12 mouse cellular contexts compared by ENCODE assay signal in the genomic region with DNA sequence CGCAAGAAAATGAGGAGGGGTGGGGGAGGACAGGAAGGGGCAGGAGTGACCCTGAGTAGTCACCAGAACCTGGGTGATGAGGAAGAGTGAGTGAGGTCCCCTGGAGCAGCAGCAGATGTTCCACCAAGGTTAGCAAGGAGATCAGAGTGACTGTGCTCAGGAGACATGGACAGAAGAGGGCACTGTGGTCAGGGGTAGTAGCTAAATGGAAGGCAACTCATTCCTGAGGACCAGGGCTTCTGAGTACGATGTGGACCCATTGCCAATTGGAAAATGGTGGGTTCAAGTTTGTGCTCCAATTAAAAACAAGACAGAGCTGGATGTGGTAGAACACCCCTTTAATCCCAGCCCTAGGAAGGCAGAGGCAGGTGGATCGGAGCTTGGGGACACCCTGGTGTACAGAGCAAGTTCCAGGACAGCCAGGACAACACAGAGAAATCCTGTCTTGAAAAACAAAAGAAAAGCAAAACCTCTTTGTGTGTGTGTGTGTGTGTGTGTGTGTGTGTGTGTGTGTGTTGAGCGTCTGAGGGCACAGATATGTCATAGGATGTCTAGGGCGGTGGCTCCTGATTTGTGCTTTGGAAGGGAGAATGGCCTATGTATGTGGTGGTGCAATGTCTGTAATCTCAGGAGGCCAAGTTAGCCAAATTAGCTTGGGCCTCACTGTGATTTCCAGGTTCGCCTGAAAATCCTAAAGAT. TPM values are rescaled to one million over a fixed set of nuclear protein-coding genes. Genes with fewer than 3 reads are reported as not detected.
A peak's percentile ranks its signal among the peaks of the same experiment; 100 is the strongest.
DNase-seq lines count a peak whose midpoint lies in the region; TF ChIP-seq lines count a peak whose summit lies in the region.
"Had no signal": no experiment of that assay in that cellular context is flagged by ENCODE, and none has a peak within 500 bp of the region (broad histone marks: within the 10 kb centered on the region; RNA-seq: fewer than 3 reads in every experiment).

No protein-coding gene starts in this region.

- peak; percentile 76 for TF ChIP-seq CTCF in heart, adult 2 months (IDR thresholded peaks at IDR 0.05)
- peak; percentile 25; the same call in 1 of the 2 replicates for TF ChIP-seq CTCF in testis, adult 2 months (IDR thresholded peaks at IDR 0.05; ENCODE audit: control insufficient read depth, insufficient read depth, insufficient replicate concordance, low read depth, low read length)
- TF ChIP-seq CTCF in lung, adult 2 months (IDR thresholded peaks at IDR 0.05; ENCODE audit: insufficient read depth, low read length), result peak; percentile 74

- no peak overlapping the region for H3K4me3 ChIP-seq in heart, adult 2 months
- no peak overlapping the region for H3K4me3 ChIP-seq in heart, embryonic 10.5 days
- no peak overlapping the region for H3K4me3 ChIP-seq in testis, adult 2 months (ENCODE audit: control insufficient read depth, low read depth, low read length)
- H3K4me3 ChIP-seq in lung, adult 2 months (replicated peaks; ENCODE audit: extremely low read depth, low read depth, low read length), result no peak overlapping the region
- H3K4me3 ChIP-seq: embryonic facial prominence, embryonic 15.5 days had no signal

- H3K79me2 ChIP-seq in heart, adult 2 months (replicated peaks; ENCODE audit: control insufficient read depth, insufficient read depth, low read length), result no peaks in the 10 kb centered on the region

- TF ChIP-seq POLR2A in heart, adult 2 months (IDR thresholded peaks at IDR 0.05; ENCODE audit: insufficient read depth, low read depth, low read length), result no peak
- TF ChIP-seq POLR2A in testis, adult 2 months (IDR thresholded peaks at IDR 0.05; ENCODE audit: control insufficient read depth, low read depth, low read length), result no peak
- no peak for TF ChIP-seq POLR2A in lung, adult 2 months (IDR thresholded peaks at IDR 0.05; ENCODE audit: borderline replicate concordance, extremely low read depth, low read depth, low read length)

- H3K9ac ChIP-seq in heart, adult 2 months (ENCODE audit: low read depth, low read length), result no peak overlapping the region
- H3K9ac ChIP-seq: embryonic facial prominence, embryonic 15.5 days; hindbrain, embryonic 14.5 days had no signal

- DNase-seq in heart, adult 2 months, result no peak
- DNase-seq in heart, embryonic 10.5 days (ENCODE audit: low spot score), result no peak
- no peak for DNase-seq in testis, postnatal 14 days (ENCODE audit: low spot score)
- no peak for DNase-seq in lung, adult 2 months
- peak; percentile 50 for DNase-seq in thymus, postnatal 4 days
- no peak for DNase-seq in layer of hippocampus, adult 9-11 months
- no peak for DNase-seq in c-Kit-positive CD71-positive TER-119-positive erythroid progenitor cells, embryonic 14.5 days (ENCODE audit: low spot score)
- DNase-seq: cerebellum, adult 11 months; retina, postnatal 1 day had no signal

- no peaks in the 10 kb centered on the region for H3K9me3 ChIP-seq in heart, embryonic 10.5 days
- H3K9me3 ChIP-seq: embryonic facial prominence, embryonic 15.5 days had no signal

- H3K27me3 ChIP-seq in heart, adult 2 months (ENCODE audit: control insufficient read depth, insufficient read depth, low read length), result no peaks in the 10 kb centered on the region
- no peaks in the 10 kb centered on the region for H3K27me3 ChIP-seq in heart, embryonic 10.5 days (ENCODE audit: insufficient read depth, poor library complexity, severe bottlenecking)
- no peaks in the 10 kb centered on the region for H3K27me3 ChIP-seq in testis, adult 2 months (ENCODE audit: control insufficient read depth, insufficient read depth, low read length)
- H3K27me3 ChIP-seq: embryonic facial prominence, embryonic 15.5 days had no signal

- 69% methylated on average over 6 of the region's 6 CpGs for WGBS in heart, adult 2 months
- 81% methylated on average over 6 of the region's 6 CpGs for WGBS in heart, embryonic 10.5 days
- WGBS in lung, adult 2 months, result 74% methylated on average over 6 of the region's 6 CpGs

- no peak overlapping the region for H3K27ac ChIP-seq in heart, adult 2 months
- no peak overlapping the region for H3K27ac ChIP-seq in heart, embryonic 10.5 days
- H3K27ac ChIP-seq in testis, adult 2 months (ENCODE audit: control insufficient read depth, insufficient read depth, low read depth, low read length), result no peak overlapping the region
- H3K27ac ChIP-seq: embryonic facial prominence, embryonic 15.5 days; hindbrain, embryonic 14.5 days had no signal

- no peaks in the 10 kb centered on the region for H3K36me3 ChIP-seq in heart, adult 2 months (ENCODE audit: control insufficient read depth, insufficient read depth, low read length)
- H3K36me3 ChIP-seq in heart, embryonic 10.5 days, result no peaks in the 10 kb centered on the region
- no peaks in the 10 kb centered on the region for H3K36me3 ChIP-seq in testis, adult 2 months (ENCODE audit: control insufficient read depth, insufficient read depth, low read length)
- H3K36me3 ChIP-seq: embryonic facial prominence, embryonic 15.5 days had no signal

- H3K4me1 ChIP-seq in heart, adult 2 months (ENCODE audit: control insufficient read depth, insufficient read depth, low read length), result no peaks in the 10 kb centered on the region
- peaks cover 28% of the 10 kb centered on the region for H3K4me1 ChIP-seq in heart, embryonic 10.5 days
- H3K4me1 ChIP-seq in testis, adult 2 months (ENCODE audit: control insufficient read depth, insufficient read depth, low read length), result no peaks in the 10 kb centered on the region
- H3K4me1 ChIP-seq in lung, adult 2 months (ENCODE audit: control insufficient read depth, insufficient read depth, low read length), result no peaks in the 10 kb centered on the region

- intact Hi-C loops in heart, adult 2 months (cut with DNase I), result loop anchor here (2.0 kb wide), 2 partner anchors 17 to 59 kb away; no protein-coding TSS in a partner anchor

- no peak for TF ChIP-seq EP300 in heart, adult 2 months (IDR thresholded peaks at IDR 0.05; ENCODE audit: insufficient read depth, low read depth, low read length)

RNA-seq across cellular contexts. Expression of a gene that starts 56.2 kb away (rescaled TPM):
- total RNA-seq in heart, adult 2 months (2021), result 10 to 100 TPM; 44.0 to 45.5 TPM
- polyA plus RNA-seq in heart, adult 2 months (2012; rRNA removed), result 27.8 and 59.4 TPM in 2 replicates
- polyA plus RNA-seq in heart, embryonic 10.5 days (2016; fragmentation: Nextera tagmentation; extraction: Ambion mirVana), result 0.10 and 0.13 TPM in 2 replicates
- polyA plus RNA-seq in testis, adult 2 months (2012; rRNA removed), result 0.91 and 1.1 TPM in 2 replicates
- polyA plus RNA-seq in lung, adult 2 months (2012; rRNA removed), result 1.2 and 2.0 TPM in 2 replicates
- polyA plus RNA-seq: hindbrain, embryonic 14.5 days had no signal

Comparison
In these comparisons a context has a peak if more than half of its experiments do, and no peak if none do; other contexts are left out.
1. CTCF ChIP-seq: peak in every context shown above with its lines; median percentile 76 in heart, adult 2 months; 74 in lung, adult 2 months; 25 in testis, adult 2 months.